Mouse (Mus musculus): ENCODE measurements around the gene Tprg. TPM values are rescaled to one million over a fixed set of nuclear protein-coding genes. Genes with fewer than 3 reads are reported as not detected.

The Tprg gene
- not detected in 2 replicates for polyA plus RNA-seq (2016; fragmentation: Nextera tagmentation; extraction: Ambion mirVana)

GRCm38 (mm10) chr16:25286517-25286916, at the start of gene Tprg:
Tprg (plus strand) TSS chr16:25286817.
- Histone ChIP-seq H3K27ac (no peak within 1 kb of the TSS), H3K27me3 (ENCODE audit: poor library complexity, severe bottlenecking) (no peaks in the 10 kb centered on the region), H3K4me3 (no peak within 1 kb of the TSS), H3K4me1 (no peaks in the 10 kb centered on the region), H3K9me3 (no peaks in the 10 kb centered on the region), H3K36me3 (replicated peaks) (no peaks in the 10 kb centered on the region)
- DNase-seq (ENCODE audit: extremely low spot score, low spot score) = no peak
- 87% methylated on average over 5 of the region's 5 CpGs for WGBS

GRCm38 (mm10) chr16:25238274-25239050, 48.2 kb upstream of the Tprg start:
- no peak for DNase-seq (ENCODE audit: extremely low spot score, low spot score)
- Histone ChIP-seq H3K27ac (no peak overlapping the region), H3K4me3 (no peak overlapping the region), H3K27me3 (ENCODE audit: poor library complexity, severe bottlenecking) (no peaks in the 10 kb centered on the region), H3K36me3 (replicated peaks) (no peaks in the 10 kb centered on the region), H3K9me3 (no peaks in the 10 kb centered on the region), H3K4me1 (no peaks in the 10 kb centered on the region)
- WGBS = 89% methylated on average over 11 of the region's 11 CpGs

- 89% methylated on average over 6 of the region's 6 CpGs for WGBS
- H3K27me3 ChIP-seq (ENCODE audit: poor library complexity, severe bottlenecking) = no peaks in the 10 kb centered on the region
- H3K4me1 ChIP-seq = no peaks in the 10 kb centered on the region
- DNase-seq (ENCODE audit: extremely low spot score, low spot score) = no peak
- no peaks in the 10 kb centered on the region for H3K9me3 ChIP-seq
- H3K27ac ChIP-seq = no peak overlapping the region
- no peaks in the 10 kb centered on the region for H3K36me3 ChIP-seq (replicated peaks)
- H3K4me3 ChIP-seq = no peak overlapping the region
Measured at GRCm38 (mm10) chr16:25248889-25249288, 37.7 kb upstream of the Tprg start.

GRCm38 (mm10) chr16:25250129-25250749, 36.4 kb upstream of the Tprg start:
- H3K27ac ChIP-seq = no peak overlapping the region
- no peaks in the 10 kb centered on the region for H3K36me3 ChIP-seq (replicated peaks)
- no peak for DNase-seq (ENCODE audit: extremely low spot score, low spot score)
- H3K4me1 ChIP-seq = no peaks in the 10 kb centered on the region
- H3K27me3 ChIP-seq (ENCODE audit: poor library complexity, severe bottlenecking) = no peaks in the 10 kb centered on the region
- 90% methylated on average over 6 of the region's 6 CpGs for WGBS
- no peak overlapping the region for H3K4me3 ChIP-seq
- H3K9me3 ChIP-seq = no peaks in the 10 kb centered on the region

- Histone ChIP-seq H3K4me1 (no peaks in the 10 kb centered on the region), H3K9me3 (no peaks in the 10 kb centered on the region), H3K27me3 (ENCODE audit: poor library complexity, severe bottlenecking) (no peaks in the 10 kb centered on the region), H3K36me3 (replicated peaks) (no peaks in the 10 kb centered on the region), H3K27ac (no peak overlapping the region), H3K4me3 (no peak overlapping the region)
- DNase-seq (ENCODE audit: extremely low spot score, low spot score) = no peak
- 91% methylated on average over 9 of the region's 9 CpGs for WGBS
Measured at GRCm38 (mm10) chr16:25251080-25251479, 35.5 kb upstream of the Tprg start.

- H3K27me3 ChIP-seq (ENCODE audit: poor library complexity, severe bottlenecking) = no peaks in the 10 kb centered on the region
- no peak overlapping the region for H3K4me3 ChIP-seq
- no peaks in the 10 kb centered on the region for H3K9me3 ChIP-seq
- H3K4me1 ChIP-seq = no peaks in the 10 kb centered on the region
- WGBS = 91% methylated on average over 6 of the region's 6 CpGs
- H3K27ac ChIP-seq = no peak overlapping the region
- DNase-seq (ENCODE audit: extremely low spot score, low spot score) = no peak
- H3K36me3 ChIP-seq (replicated peaks) = no peaks in the 10 kb centered on the region
Measured at GRCm38 (mm10) chr16:25254646-25255045, 32.0 kb upstream of the Tprg start.

- Histone ChIP-seq H3K4me1 (no peaks in the 10 kb centered on the region), H3K4me3 (no peak overlapping the region), H3K36me3 (replicated peaks) (no peaks in the 10 kb centered on the region), H3K27ac (no peak overlapping the region), H3K27me3 (ENCODE audit: poor library complexity, severe bottlenecking) (no peaks in the 10 kb centered on the region), H3K9me3 (no peaks in the 10 kb centered on the region)
- WGBS = 94% methylated on average over 11 of the region's 11 CpGs
- no peak for DNase-seq (ENCODE audit: extremely low spot score, low spot score)
Measured at GRCm38 (mm10) chr16:25255186-25255585, 31.4 kb upstream of the Tprg start.

GRCm38 (mm10) chr16:25255603-25256260, 30.9 kb upstream of the Tprg start:
- no peak overlapping the region for H3K4me3 ChIP-seq
- no peak overlapping the region for H3K27ac ChIP-seq
- no peaks in the 10 kb centered on the region for H3K4me1 ChIP-seq
- no peaks in the 10 kb centered on the region for H3K36me3 ChIP-seq (replicated peaks)
- no peaks in the 10 kb centered on the region for H3K9me3 ChIP-seq
- DNase-seq (ENCODE audit: extremely low spot score, low spot score) = no peak
- WGBS = 95% methylated on average over 8 of the region's 8 CpGs
- H3K27me3 ChIP-seq (ENCODE audit: poor library complexity, severe bottlenecking) = no peaks in the 10 kb centered on the region

- H3K4me1 ChIP-seq = peaks cover 3% of the 10 kb centered on the region; the same call in 1 of the 2 replicates
- WGBS = 90% methylated on average over 5 of the region's 5 CpGs
- no peaks in the 10 kb centered on the region for H3K9me3 ChIP-seq
- no peaks in the 10 kb centered on the region for H3K36me3 ChIP-seq (replicated peaks)
- H3K4me3 ChIP-seq = no peak overlapping the region
- H3K27me3 ChIP-seq (ENCODE audit: poor library complexity, severe bottlenecking) = no peaks in the 10 kb centered on the region
- no peak for DNase-seq (ENCODE audit: extremely low spot score, low spot score)
- no peak overlapping the region for H3K27ac ChIP-seq
Measured at GRCm38 (mm10) chr16:25262306-25262705, 24.3 kb upstream of the Tprg start.

- Histone ChIP-seq H3K27ac (no peak overlapping the region), H3K27me3 (ENCODE audit: poor library complexity, severe bottlenecking) (no peaks in the 10 kb centered on the region), H3K36me3 (replicated peaks) (no peaks in the 10 kb centered on the region), H3K4me1 (peaks cover 3% of the 10 kb centered on the region; the same call in 1 of the 2 replicates), H3K9me3 (no peaks in the 10 kb centered on the region), H3K4me3 (no peak overlapping the region)
- DNase-seq (ENCODE audit: extremely low spot score, low spot score) = no peak
- 85% methylated on average over 4 of the region's 4 CpGs for WGBS
Measured at GRCm38 (mm10) chr16:25262965-25263364, 23.7 kb upstream of the Tprg start.

GRCm38 (mm10) chr16:25263520-25264149, 23.0 kb upstream of the Tprg start:
- Histone ChIP-seq H3K4me1 (peaks cover 3% of the 10 kb centered on the region; the same call in 1 of the 2 replicates), H3K27ac (no peak overlapping the region), H3K36me3 (replicated peaks) (no peaks in the 10 kb centered on the region), H3K4me3 (no peak overlapping the region), H3K9me3 (no peaks in the 10 kb centered on the region), H3K27me3 (ENCODE audit: poor library complexity, severe bottlenecking) (no peaks in the 10 kb centered on the region)
- 46% methylated on average over 9 of the region's 9 CpGs for WGBS
- peak; percentile 76 for DNase-seq (ENCODE audit: extremely low spot score, low spot score)

GRCm38 (mm10) chr16:25265177-25265576, 21.4 kb upstream of the Tprg start:
- Histone ChIP-seq H3K9me3 (no peaks in the 10 kb centered on the region), H3K27me3 (ENCODE audit: poor library complexity, severe bottlenecking) (no peaks in the 10 kb centered on the region), H3K36me3 (replicated peaks) (no peaks in the 10 kb centered on the region), H3K4me3 (no peak overlapping the region), H3K4me1 (peaks cover 3% of the 10 kb centered on the region; the same call in 1 of the 2 replicates), H3K27ac (no peak overlapping the region)
- 93% methylated on average over 11 of the region's 11 CpGs for WGBS
- DNase-seq (ENCODE audit: extremely low spot score, low spot score) = no peak
